Mouse (Mus musculus): ENCODE measurements around the gene Ago4. TPM values are rescaled to one million over a fixed set of nuclear protein-coding genes. Genes with fewer than 3 reads are reported as not detected.

Ago4 gene
- 0.44 TPM for polyA plus RNA-seq (2017; shearing (Covaris generic))

DNA sequence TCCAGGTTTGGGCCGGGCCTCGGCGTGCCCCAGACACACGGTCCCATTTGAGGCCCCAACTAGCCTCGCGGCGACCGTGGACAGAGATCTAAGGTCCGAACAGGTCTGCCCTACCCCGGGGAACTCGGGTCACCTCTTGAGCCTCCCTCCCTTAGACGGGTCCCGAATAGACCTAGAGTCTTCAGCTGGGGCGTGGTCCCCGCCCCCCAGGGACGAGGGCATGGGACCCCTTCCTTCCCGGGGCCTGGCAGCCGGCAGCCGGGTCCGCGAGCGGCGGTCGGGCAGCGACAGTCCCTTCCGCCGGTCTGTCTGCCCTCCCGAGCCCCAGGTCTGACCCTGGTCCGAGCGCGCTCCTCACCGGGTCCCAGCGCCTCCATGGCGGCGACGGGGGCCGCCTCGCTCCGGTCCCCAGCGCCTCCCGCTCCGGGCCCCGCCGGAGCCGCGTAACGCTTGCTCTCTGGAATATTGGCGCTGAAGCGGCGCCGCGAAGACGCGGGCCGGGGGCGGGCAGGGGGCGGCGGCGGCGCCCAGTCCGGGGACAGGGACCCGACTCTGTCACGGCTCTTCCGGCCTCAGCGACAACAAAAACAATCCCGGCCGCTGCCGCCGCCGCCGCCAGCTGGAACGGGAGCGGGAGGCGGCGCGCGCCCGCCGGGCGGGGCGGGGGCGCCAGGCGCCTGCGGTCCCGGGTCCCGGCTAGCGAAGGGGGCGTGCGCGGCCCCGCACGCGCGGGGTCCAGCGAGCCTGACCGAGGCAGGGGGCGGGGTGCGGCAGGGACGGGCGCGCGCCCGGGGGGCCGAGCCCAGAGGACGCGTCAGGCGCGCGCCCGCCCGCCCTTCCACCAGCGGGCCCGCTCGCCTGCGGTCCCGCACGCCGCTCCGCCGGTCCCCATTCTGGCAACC, at the start of gene Ago4:
Gene Ago4, minus strand, starts transcription at position 646 of the 902 bp plus-strand sequence.

DNA sequence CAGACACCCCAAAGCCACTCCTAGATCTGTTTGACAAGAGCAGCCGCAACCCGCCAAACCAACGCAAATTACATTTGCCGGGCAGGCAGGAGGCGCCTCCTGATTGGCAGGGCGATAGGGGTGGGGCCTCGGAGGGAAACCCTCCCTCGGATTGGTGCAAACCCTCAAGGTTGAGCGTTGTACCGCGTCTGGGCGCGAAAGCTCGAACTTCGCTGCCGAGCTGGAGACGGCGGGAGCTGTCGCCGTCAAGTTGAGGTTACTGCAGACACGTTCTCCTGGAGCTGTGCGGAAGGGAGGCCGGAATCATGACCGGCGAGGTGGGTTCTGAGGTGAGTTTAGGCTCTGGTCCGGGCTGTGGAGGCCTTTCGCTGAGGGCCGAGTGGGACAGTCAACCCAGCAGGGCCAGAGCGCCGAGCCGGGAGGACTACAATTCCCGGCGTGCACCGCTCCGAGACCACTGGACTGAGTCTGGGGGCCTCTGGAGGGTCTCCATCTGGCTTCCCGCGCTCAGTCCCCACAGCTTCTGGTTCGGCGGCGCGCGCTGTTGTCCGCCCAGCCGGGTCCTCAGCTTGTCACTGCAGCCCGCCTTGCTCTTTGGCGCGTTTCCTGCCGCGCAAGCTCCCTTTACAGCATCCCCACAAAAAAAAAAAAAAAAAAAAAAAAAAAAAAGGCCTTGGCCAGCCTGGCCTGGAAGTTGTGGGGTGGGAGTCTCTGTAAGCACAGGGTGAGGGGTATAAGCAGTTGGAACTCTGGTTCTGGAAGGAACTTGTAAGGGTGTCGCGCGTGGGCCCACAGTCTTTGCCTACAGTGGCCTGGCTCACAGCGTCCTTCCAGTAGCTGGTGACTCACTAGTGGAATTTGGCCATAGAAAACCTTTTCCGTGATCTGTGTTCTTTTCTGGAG, 23.8 kb upstream of the Ago4 start, which contains the start of gene Clspn:
Gene Clspn, plus strand, starts transcription at position 127 of the 903 bp plus-strand sequence.

DNA sequence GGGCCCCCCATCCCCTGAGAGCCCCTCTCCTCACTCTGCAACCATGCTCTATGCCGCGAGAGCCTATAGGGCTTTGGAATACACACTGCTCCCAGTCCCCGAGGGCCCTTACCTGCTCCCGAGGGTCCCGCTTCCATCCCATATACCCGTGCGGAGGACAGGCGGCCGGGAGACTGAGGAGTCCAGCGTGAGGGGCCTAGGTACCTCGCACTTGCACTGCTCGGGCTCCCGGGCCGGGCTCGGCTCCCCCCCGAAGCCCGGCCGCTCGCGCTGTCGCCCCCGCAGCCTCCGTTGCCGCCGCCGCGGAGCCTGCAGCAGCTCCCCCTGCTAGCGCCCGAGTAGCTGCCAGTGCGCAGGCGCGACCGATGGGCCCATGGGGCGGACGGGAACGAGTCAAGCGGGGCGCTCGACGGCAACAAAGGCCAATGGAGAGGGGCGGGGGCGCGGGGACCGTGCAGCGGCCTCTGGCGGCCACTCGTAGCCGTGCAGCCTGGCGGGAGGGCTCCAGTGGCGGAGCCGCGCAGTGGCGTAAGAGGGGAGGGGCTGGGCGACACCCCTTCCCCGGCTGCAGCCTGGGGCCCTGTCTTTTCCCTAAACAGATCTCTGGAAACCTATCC, 64.9 kb downstream of the Ago4 start, which contains the start of gene Ago1:
Gene Ago1, minus strand, starts transcription at position 299 of the 617 bp plus-strand sequence.

Other genes with a start within 250 kb of the Ago4 start
- gene Col8a2, start 246.7 kb downstream of the Ago4 start, polyA plus RNA-seq (2017; shearing (Covaris generic)): not detected
- gene Adprhl2, start 211.8 kb downstream of the Ago4 start, polyA plus RNA-seq (2017; shearing (Covaris generic)): 22.4 TPM
- 0.35 TPM for gene Tekt2, start 207.8 kb downstream of the Ago4 start, polyA plus RNA-seq (2017; shearing (Covaris generic))
- 27.9 TPM for gene Ago3, start 103.9 kb downstream of the Ago4 start, polyA plus RNA-seq (2017; shearing (Covaris generic))
- 4.2 TPM for gene Ago1, start 64.9 kb downstream of the Ago4 start, polyA plus RNA-seq (2017; shearing (Covaris generic))
- 5.3 TPM for gene Clspn, start 23.5 kb upstream of the Ago4 start, polyA plus RNA-seq (2017; shearing (Covaris generic))
- 0.10 TPM for gene 5730409E04Rik, start 76.3 kb upstream of the Ago4 start, polyA plus RNA-seq (2017; shearing (Covaris generic))
- 336 TPM for gene Psmb2, start 144.2 kb upstream of the Ago4 start, polyA plus RNA-seq (2017; shearing (Covaris generic))
- gene Tfap2e, start 202.8 kb upstream of the Ago4 start, polyA plus RNA-seq (2017; shearing (Covaris generic)): not detected
- 57.3 TPM for gene Ncdn, start 220.0 kb upstream of the Ago4 start, polyA plus RNA-seq (2017; shearing (Covaris generic))
- gene AU040320, start 220.1 kb upstream of the Ago4 start, polyA plus RNA-seq (2017; shearing (Covaris generic)): 59.1 TPM

Data from activated CD4-positive, CD25-positive, alpha-beta regulatory T cell, adult 9 weeks (primary cell).